Mouse (Mus musculus) cerebellum, adult 9-11 months (tissue): ENCODE measurements around the gene Pip4p1.
"Not testable (repeated sequence)": the region's sequence is repeated elsewhere in the genome, so short reads cannot be mapped to it uniquely, and the experiment has no call there.

Experiments used
- DNase-seq: peaks from one replicate; pipeline ENCODE4 v3.0.0; 2022

The Pip4p1 gene

GRCm38 (mm10) chr14:50938119-50938908 lies 7.7 kb upstream of the Pip4p1 start:
- no peak for DNase-seq

DNA sequence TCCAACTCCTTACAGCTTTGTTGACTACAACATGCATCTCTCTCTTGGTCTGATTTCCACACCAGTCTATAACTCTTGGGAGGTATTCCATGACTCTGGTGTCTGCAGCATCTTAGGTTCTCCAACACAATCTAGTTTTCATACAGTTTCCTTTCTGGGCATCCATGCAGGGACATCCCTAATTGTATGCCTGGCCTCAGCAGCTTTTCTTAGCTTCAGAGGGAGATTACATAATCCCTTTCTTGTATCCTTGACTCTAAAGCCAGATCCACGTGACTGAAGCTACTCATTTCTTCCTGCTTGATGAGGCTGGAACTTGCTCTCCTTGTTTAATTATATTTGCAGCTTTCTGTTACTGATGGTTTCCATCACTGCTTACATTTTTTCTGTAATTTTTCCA lies 6.0 kb upstream of the Pip4p1 start:
- no peak for DNase-seq

GRCm38 (mm10) chr14:50931493-50932020 lies 901 bp upstream of the Pip4p1 start:
- no peak for DNase-seq

DNA sequence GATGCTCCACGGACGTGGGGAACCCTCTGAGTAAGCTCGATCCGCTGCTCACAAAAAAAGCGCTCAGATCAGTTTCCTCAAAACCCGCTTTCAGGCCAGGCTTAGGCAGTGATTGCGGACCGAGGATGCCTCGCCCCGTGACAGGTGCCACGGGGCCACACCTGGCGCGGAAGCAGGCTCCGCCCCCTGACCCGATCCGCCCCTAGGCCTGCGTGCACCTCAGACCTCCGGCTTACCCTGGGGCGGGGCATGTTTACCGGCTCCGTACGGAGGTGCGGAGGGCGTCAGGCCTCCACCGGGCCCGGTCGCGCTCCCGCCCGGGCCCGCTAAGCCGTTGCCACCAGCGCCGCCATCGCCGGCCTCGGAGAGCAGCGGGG lies 291 bp downstream of the Pip4p1 start:
- DNase-seq: no peak

DNA sequence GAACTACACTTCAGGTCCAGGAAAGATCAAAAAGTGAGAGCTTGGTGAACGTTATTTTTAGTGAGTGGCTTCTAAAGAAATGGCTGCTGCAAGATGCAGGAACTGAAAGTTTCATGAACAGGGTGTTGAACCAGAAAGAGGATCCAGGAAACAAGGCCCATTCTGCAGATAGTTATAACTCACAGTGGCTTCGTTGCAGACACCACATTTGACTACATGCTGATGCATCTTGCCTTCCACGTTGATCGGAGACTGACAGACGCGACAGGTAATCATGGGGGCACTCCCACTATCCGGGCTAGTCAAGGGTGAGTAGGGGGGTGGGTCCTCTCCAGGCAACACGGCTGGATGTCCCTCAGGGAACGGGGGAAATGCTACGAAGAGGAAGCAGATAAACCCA lies 705 bp downstream of the Pip4p1 start:
- DNase-seq: no peak

GRCm38 (mm10) chr14:50927366-50927765 lies 3.3 kb downstream of the Pip4p1 start:
- no peak for DNase-seq

DNA sequence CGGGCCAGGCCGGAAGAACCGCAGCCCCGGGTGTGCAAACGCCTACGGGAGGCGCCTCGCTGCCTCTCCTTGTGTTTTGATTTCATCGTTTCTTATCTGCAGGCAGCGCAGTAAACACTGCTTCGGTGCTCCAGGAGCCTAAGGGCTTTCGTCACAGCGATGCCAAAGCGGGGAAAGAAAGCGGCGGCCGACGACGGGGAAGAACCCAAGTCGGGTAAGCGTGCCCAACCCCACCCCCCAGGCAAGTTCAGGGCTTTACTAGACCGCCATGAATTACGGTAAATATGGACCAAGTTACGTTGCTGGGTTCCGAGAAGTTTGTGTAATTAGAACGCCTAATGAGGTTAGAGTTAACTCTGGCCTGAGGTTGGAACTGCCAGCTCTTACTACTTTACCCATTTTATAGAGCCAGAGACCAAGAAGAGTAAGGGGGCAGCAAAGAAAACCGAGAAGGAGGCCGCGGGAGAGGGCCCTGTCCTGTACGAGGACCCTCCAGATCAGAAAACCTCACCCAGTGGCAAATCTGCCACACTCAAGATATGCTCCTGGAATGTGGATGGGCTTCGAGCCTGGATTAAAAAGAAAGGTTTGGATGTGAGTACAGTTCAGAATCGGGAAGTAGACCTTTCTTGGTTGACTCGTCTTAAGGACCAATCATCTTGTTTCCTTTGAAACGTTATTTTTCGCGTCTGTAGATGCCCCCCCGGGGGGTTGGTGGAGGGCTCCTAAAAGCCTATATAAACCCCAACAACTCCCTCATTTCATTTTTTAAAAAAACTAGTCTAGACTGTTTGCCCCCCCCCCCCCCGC lies 5.3 kb downstream of the Pip4p1 start:
- DNase-seq: no peak

- peak; percentile 97 for DNase-seq
Measured at GRCm38 (mm10) chr14:50924281-50925064, 6.2 kb downstream of the Pip4p1 start, which contains the start of the genes Osgep and Apex1. TSS of gene Osgep (minus strand) at chr14:50924893. TSS of gene Apex1 (plus strand) at chr14:50924968.

- not testable (repeated sequence) for DNase-seq
Measured at GRCm38 (mm10) chr14:50923437-50923836, 7.2 kb downstream of the Pip4p1 start.

GRCm38 (mm10) chr14:50911356-50911755 lies 19.3 kb downstream of the Pip4p1 start:
- no peak for DNase-seq

DNA sequence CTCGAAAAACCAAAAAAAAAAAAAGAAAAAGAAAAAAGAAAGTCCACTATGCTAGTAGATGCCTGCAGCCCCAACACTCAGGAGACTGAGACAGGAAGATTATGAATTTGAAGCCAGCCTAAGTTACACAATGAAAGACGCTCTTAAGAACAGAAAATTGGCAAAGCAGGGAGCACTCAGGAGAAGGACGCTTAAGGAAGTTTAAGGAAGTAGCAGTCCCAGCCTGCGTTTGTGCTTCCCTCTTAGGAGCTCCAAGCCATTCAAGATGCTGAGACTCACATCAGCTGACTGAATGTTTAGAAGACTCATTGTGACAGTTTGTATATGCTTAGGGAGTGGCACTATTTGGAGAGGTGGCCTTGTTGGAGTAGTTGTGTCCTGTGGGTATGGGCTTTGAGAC lies 22.5 kb downstream of the Pip4p1 start:
- DNase-seq: no peak

- DNase-seq: not testable (repeated sequence)
Measured at GRCm38 (mm10) chr14:50905327-50905726, 25.3 kb downstream of the Pip4p1 start.

DNA sequence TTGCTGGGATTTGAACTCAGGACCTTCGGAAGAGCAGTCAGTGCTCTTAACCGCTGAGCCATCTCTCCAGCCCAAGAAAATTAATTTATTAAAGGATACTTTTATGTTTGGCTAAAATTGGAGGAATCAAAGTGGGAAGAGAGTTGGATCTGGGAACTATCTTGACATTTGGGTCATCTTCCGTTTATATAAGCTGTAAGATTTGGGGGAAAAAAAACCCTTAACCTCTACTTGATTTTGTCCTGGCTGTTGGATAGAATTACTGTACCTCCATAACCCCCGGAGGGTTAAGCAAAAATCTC lies 25.9 kb downstream of the Pip4p1 start:
- no peak for DNase-seq

DNA sequence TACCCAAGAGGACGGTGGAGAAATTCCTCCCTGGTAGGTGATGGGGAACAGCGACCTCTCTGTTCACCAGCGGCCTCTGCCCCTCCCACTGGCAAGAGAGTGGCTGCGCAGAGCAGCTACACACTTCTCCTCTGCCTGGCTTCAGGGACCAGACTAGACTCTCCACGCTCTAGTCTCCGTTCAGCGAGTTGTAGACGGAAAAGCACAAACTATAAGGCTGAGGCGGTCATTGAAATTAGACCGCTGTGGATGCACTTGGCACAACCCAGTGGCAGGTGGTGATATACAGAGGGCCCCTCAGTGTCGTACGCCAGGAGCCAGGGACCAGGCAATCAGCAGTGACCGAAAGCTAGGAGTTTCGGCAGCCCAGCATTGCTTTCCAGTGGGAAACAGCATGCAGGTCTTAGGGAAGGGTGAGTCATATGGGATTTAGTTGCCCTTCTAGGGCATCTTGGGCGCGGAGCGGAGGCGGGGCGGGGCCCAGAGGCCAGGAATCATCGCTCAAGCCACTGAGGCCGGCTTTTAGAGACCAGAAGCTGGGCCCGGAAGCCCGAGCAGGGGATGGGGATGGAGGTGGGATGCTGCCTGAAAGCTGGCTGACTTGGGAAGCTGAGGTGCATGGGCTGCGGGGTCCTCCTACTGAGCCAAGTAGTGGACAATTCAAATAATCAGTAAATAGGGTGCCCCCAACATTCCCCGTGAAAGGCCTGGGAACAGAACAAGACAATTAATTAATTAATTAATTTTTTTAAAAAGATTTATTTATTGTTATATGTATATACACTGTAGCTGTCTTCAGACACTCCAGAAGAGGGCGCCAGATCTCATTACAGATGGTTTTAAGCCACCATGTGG lies 26.5 kb downstream of the Pip4p1 start:
- peak; percentile 77 for DNase-seq

DNA sequence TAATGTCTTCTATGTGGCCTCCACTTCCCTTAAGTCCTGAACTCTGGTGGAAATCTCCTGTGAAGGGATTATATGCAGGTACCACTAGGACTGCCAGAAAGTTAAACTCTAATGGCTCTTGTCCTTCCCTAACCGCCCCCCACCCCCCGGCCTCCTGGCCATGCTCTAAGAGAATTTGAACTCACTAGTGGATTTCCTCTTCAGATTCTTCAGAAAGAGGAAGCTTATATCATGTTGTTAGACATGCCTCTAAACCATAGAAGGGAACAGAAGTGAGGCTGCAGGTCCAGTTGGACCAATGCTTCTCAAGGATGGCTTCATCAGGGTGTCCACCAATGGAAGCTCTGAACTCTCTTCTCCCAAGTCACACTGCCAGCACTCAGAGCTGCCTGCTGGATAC lies 32.7 kb downstream of the Pip4p1 start:
- not testable (repeated sequence) for DNase-seq

GRCm38 (mm10) chr14:50897374-50897765 lies 33.3 kb downstream of the Pip4p1 start, which contains the start of gene Klhl33:
TSS of gene Klhl33 (minus strand) at chr14:50897507.
- peak; percentile 73 for DNase-seq

DNA sequence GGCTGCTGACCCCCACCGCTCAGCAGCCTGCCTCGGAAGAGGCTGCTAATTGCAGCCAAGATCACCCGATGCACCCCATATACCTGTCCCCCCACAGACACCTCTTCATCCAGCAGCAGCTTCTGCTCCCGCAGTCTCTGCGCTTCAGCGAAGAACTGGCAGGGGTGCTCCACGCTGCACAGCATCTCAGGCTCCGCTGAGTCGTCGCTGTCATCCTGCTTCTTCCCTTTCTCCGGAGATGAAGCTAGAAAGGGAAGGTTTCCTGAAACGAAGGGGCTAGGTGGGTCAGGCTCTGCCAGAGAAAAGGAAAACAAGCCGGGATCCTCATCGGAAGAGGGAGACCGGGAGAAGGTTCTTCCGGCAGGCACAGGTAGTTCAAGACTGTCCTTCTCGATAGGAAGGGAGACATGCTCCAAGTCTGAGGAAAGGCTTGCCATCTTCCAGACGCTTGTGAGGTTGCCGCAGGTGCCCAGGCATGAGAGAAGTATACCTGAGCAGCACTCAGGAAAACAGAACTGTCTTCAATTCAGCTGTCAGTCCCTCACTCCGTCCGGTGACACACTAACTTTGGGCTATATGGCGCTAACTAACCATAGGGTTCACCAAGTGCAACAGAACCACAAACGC lies 33.8 kb downstream of the Pip4p1 start:
- no peak for DNase-seq

DNA sequence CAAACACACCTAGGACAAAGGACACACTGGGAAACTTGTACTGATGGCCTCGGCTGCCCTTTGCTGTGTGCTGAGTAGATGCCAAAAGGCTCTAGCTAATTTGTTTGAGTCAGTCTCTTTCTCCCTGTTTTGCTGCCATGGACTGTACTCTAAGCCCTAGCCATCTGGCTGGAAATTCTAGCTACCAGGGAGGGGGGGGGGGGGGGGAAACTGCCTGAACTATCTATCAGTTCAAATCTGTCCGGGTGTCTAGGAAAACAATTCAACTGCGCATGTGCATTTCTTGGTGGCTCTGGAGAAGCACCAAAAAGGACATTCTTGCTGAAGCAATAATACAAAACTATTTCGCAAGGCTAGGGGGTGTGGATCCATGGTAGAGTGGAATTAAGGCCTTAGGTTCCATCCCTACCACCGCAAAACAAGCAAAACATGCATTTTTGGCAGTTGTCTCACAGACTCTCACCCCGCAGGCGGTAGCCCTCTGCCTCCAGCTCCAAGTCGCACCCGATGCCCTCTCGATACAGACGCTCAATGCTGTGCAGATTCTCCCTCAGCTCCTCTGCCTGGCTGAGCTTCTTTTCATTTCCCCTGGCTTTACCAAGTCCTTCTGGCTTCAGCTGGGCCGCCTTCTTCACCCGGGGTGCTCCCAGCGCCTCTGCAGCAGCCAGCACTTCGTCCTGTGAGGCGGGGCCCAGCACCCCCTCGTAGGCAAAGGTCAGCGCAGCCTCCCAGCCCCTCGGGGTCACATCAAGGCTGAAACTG lies 34.5 kb downstream of the Pip4p1 start:
- peak; percentile 89 for DNase-seq

DNA sequence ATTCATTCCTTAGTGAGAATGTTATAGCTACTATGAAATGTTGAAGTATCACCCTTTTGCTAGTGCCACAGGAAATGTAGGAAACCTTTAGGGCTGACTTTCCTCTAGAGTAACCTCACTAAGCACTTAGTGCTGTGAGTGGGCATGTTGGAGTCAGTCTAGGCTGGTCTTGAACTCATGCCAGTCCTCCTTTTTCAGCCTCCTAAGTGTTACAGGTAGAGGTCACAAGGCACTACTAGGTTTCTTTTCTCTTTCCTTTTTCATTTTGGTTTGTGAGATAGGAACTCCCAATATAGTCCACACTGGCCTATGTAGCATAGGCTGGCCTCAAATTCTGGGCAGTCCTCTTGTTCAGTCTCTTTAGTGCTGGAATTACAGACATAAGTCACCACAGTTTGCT lies 35.2 kb downstream of the Pip4p1 start:
- DNase-seq: no peak

DNA sequence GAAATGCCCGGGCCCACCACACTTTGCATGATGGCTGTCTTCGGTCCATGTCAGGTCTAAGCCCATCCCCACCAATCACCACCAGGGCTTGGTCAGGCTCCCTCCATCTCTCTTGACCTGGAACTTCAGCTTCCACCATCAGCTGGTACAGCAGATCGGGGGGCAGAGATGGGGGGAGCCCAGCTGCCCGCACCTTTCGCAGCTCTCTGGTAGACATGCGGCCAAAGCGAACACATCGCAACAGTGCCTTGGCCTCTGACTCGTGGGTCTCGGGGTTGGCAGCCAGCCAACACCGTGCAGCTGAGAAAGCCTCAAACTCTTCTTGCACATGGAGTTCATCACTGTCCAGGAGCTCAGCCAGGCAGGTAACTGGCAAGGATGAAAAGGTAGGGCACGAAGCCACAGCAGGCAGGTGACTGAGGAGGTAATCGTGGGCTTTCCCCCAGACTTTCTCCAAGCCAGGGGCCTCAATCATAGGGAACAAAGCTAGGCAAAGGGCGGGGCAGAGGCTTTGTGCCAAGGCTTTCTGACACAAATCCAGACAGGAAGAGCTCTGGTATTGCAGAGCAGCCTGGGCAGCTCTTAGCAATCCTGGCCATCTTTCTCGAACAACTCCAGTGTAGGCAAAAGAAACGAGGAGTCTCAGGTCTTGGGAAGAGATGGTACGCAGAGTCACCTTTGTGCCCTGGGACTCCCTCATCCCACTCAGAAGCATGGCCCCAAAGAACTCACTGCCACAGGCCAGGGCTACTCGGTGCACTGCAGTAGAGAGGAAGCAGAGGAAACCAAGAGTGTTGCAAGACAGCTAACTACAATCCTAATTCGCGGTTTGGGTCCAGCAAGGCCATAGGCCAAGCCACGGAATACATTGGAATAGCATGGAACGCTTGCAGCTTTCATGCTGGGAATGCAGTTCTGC lies 37.9 kb downstream of the Pip4p1 start:
- peak; percentile 48 for DNase-seq
